Mouse (Mus musculus) right cerebral cortex, postnatal 10 days (tissue): Measurements from ENCODE around the gene Tfap2c.
A peak's percentile ranks its signal among the peaks of the same experiment; 100 is the strongest.

Experiments used
- DNase-seq, 2 experiments: peaks; one replicate each; pipeline ENCODE4 v3.0.0; 2021; ENCODE audit warnings: low spot score in 2 of 2

Tfap2c gene

GRCm38 (mm10) chr2:172551081-172551720 lies 1.8 kb downstream of the Tfap2c start:
- no peak for DNase-seq

GRCm38 (mm10) chr2:172551872-172552271 lies 2.5 kb downstream of the Tfap2c start:
- no peak for DNase-seq

GRCm38 (mm10) chr2:172552666-172553065 lies 3.3 kb downstream of the Tfap2c start:
- DNase-seq: no peak

GRCm38 (mm10) chr2:172554211-172554610 lies 4.8 kb downstream of the Tfap2c start:
- DNase-seq: no peak

- DNase-seq: no peak
Measured at GRCm38 (mm10) chr2:172558674-172559468, 9.5 kb downstream of the Tfap2c start.

- no peak for DNase-seq
Measured at GRCm38 (mm10) chr2:172561016-172561415, 11.6 kb downstream of the Tfap2c start.

- DNase-seq: no peak
Measured at GRCm38 (mm10) chr2:172567835-172568234, 18.4 kb downstream of the Tfap2c start.

- no peak for DNase-seq
Measured at GRCm38 (mm10) chr2:172568466-172568865, 19.1 kb downstream of the Tfap2c start.

- no peak for DNase-seq
Measured at GRCm38 (mm10) chr2:172577196-172577766, 27.9 kb downstream of the Tfap2c start.

GRCm38 (mm10) chr2:172579221-172579620 lies 29.8 kb downstream of the Tfap2c start:
- DNase-seq: peak; percentile 73 to 74

- DNase-seq: peak; percentile 36 to 43
Measured at GRCm38 (mm10) chr2:172580536-172581265, 31.3 kb downstream of the Tfap2c start.

GRCm38 (mm10) chr2:172583312-172583711 lies 33.9 kb downstream of the Tfap2c start:
- DNase-seq: no peak

- DNase-seq: no peak
Measured at GRCm38 (mm10) chr2:172585329-172585728, 35.9 kb downstream of the Tfap2c start.

GRCm38 (mm10) chr2:172589048-172589447 lies 39.7 kb downstream of the Tfap2c start:
- no peak for DNase-seq

- DNase-seq: no peak
Measured at GRCm38 (mm10) chr2:172590839-172591238, 41.4 kb downstream of the Tfap2c start.

GRCm38 (mm10) chr2:172594326-172594725 lies 44.9 kb downstream of the Tfap2c start:
- DNase-seq: no peak

- DNase-seq: no peak
Measured at GRCm38 (mm10) chr2:172597056-172597455, 47.7 kb downstream of the Tfap2c start.

GRCm38 (mm10) chr2:172597881-172598280 lies 48.5 kb downstream of the Tfap2c start:
- no peak for DNase-seq

GRCm38 (mm10) chr2:172604625-172605024 lies 55.2 kb downstream of the Tfap2c start:
- DNase-seq: no peak

- no peak for DNase-seq
Measured at GRCm38 (mm10) chr2:172605642-172606041, 56.2 kb downstream of the Tfap2c start.

GRCm38 (mm10) chr2:172607710-172608109 lies 58.3 kb downstream of the Tfap2c start:
- DNase-seq: no peak
